Mouse (Mus musculus) CD4-positive naive resting alpha-beta T cell, adult 57 days (primary cell): ENCODE measurements around the gene Slc35d1. TPM values are rescaled to one million over a fixed set of nuclear protein-coding genes. Genes with fewer than 3 reads are reported as not detected.

ENCODE experiments used
- total RNA-seq: library from RNA; stranded (reverse); gene quantifications from one replicate; pipeline ENCODE4 v1.2.4, GENCODE M21; 2023

The Slc35d1 gene
- total RNA-seq, result 31.7 TPM

DNA sequence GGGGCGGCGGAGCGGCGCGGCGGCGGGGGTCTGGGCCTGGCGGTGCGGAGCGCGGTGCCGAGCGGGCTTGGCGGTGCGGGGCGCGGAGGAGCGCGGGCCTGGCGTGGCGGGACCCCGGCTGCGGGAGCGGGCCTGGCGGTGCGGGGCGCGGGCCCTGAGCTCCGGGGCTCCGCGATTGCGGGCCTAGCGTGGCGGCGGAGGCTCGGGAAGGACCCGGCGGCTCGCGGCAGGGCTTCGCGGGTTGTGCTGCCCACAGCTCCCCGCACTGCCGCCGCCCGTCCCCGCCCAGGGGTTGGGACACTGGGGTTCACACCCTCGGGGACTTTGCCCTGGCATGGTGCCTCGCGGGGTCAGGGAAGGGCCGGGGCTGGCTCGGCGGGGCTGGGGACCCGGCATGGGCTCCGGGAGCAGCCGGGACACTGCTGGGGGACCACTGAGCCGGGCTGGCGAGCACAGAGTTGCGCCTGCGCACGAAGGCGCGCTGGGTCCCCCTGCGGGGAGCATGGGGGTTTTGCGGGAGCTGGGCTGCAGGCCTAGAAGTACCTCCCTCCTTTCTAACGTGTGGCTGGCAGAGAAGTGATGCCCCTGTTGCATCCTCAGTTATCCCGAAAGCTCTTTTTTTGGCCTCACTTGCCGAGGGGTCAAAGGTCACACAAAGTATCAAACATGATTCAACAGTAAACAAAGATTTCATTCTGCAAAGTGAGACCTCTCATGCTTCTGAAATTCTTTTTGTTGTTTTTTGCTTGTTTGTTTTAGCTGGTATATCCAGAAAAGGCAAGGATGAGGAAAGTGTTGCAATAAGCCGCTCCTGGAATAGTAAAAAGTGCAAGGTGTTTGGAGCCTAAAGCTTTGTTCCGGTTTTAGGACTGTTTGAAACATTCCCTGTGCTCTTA is at the start of gene Slc35d1:
Slc35d1 (minus strand) TSS at position 240 of the 896 bp plus-strand sequence.

Other genes with a start within 250 kb of the Slc35d1 start
- gene Tctex1d1, start 236.6 kb downstream of the Slc35d1 start, total RNA-seq, result not detected
- gene Insl5, start 188.3 kb downstream of the Slc35d1 start, total RNA-seq, result not detected
- 121 TPM for gene Mier1, start 100.8 kb downstream of the Slc35d1 start, total RNA-seq
- gene Wdr78, start 100.6 kb downstream of the Slc35d1 start, total RNA-seq, result 5.5 TPM
- gene 4921539E11Rik, start 75.7 kb upstream of the Slc35d1 start, total RNA-seq, result not detected
- 23.0 TPM for gene Oma1, start 98.6 kb upstream of the Slc35d1 start, total RNA-seq